In the genomic region with DNA sequence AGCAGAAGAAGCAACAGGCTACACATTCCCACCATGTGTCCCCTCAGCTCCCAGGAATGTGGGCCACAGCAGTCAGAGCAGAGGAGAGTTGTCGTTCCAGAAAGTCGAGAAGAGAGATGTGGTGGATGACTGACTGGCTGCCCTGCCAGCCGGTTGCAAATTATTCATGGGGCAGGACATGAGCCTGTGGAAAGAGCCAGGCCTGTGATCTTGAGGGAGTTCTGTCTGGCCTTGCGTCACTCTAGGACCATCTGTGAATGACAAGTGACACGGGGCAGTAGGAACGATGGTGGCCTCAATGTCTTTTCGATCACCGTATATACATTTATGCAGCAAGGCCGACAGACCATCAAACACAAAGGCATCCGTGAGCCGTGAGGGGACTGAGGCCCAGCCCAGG, we compare ENCODE assay signal across 14 mouse cellular contexts.
DNase-seq lines count a peak whose midpoint lies in the region.
"Had no signal": no experiment of that assay in that cellular context is flagged by ENCODE, and none has a peak within 500 bp of the region (broad histone marks: within the 10 kb centered on the region; RNA-seq: fewer than 3 reads in every experiment).

No protein-coding gene starts in this region.

- peak; percentile 49 to 67 for DNase-seq in adrenal gland, adult (ENCODE audit: inconsistent age in 2 of 2, low spot score in 1 of 2)
- no peak for DNase-seq in adrenal gland, postnatal 25 days
- DNase-seq in adrenal gland, postnatal 36 days, result peak; percentile 46 to 49
- DNase-seq in adrenal gland, postnatal 10 days, result no peak
- DNase-seq in ES-CJ7 (ENCODE audit: low read depth, low spot score), result peak; percentile 48
- DNase-seq in gastrocnemius, postnatal 10 days, result no peak
- no peak for DNase-seq in cerebellum, postnatal 14 days
- DNase-seq: cerebellum, adult 18-20 months; cerebellum, adult 9-10 months; cerebellum, postnatal 36 days; embryo, embryonic 11 days; gastrocnemius, postnatal 36 days; heart, adult 2 months; kidney, adult 2 months had no signal

Comparison
In these comparisons a context has a peak if more than half of its experiments do, and no peak if none do; other contexts are left out.
1. DNase-seq: peak in adrenal gland, adult (2 of 2), adrenal gland, postnatal 36 days (2 of 2) and ES-CJ7 (single experiment); none in adrenal gland, postnatal 25 days (single experiment), adrenal gland, postnatal 10 days (single experiment), gastrocnemius, postnatal 10 days (single experiment) and cerebellum, postnatal 14 days (0 of 2).